Mouse (Mus musculus): Measurements from ENCODE around the gene Tmem258.

GRCm38 (mm10) chr19:10247165-10247564 is 43.4 kb downstream of the Tmem258 start:
- TF ChIP-seq POLR2A (IDR thresholded peaks at IDR 0.05; ENCODE audit: borderline replicate concordance, low read depth, low read length) = no peak
- TF ChIP-seq CTCF (IDR thresholded peaks at IDR 0.05; ENCODE audit: low read depth, low read length) = no peak

All from bone marrow macrophage, adult 2 months (primary cell).